Mouse (Mus musculus) thymus, adult 2 months (tissue): ENCODE measurements around the gene Igfbp2.

Experiments
- CTCF ChIP-seq: fragments of 200-500 bp; IDR thresholded peaks from 2 replicates; pipeline ENCODE4 v1.5.1; 2012; ENCODE audit warnings: mild to moderate bottlenecking, control low read depth, low read length, moderate library complexity, borderline replicate concordance; ENCODE audit not compliant: control insufficient read depth, poor library complexity, insufficient read depth; ENCODE audit errors: extremely low read depth
- POLR2A ChIP-seq: fragments of 200-500 bp; IDR thresholded peaks from 2 replicates; pipeline ENCODE4 v1.6.1; 2012; ENCODE audit warnings: mild to moderate bottlenecking, low read length, control low read depth, moderate library complexity; ENCODE audit not compliant: control insufficient read depth, poor library complexity, insufficient read depth; ENCODE audit errors: extremely low read depth

GRCm38 (mm10) chr1:72806044-72806584, 18.2 kb upstream of the Igfbp2 start:
- TF ChIP-seq CTCF (no peak), POLR2A (no peak)
